ENCODE assay signal across 1 mouse cellular context in the genomic region with DNA sequence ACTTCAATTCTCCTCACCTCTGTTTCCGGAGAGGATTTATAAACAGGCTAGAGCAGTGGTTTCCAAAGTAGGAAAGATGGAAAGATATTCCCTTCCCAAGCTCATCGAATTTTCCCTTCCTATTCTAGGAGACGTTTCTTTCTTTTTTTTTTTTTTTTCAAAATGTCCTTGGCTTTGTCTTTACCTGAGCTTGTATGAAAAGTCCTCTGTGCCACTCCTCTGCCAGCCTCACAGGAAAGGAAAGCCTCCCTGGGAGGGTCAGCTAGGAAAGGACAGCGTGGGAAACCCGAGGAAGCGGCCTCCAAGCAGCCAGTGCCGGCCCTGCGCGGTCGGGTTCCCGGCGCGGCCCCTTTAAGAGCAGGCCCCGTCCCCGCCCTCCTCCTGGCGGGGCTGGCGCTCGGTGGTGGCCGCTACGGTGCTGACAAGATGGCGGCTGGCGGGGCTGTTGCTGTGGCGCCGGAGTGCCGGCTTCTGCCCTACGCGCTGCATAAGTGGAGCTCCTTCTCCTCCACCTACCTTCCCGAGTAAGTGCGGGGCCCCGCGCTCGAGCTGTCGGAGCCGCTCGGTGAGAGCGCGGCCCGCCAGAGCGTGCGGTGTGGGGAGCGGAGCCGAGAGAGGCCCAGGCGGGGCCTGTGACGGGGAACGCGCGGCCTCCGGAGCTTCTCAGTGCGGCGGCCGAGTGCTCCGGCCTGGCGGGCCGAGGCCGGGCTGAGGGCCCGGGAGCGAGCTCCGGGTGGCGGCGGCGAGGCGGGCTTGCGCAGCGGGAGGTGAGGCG.
A peak's percentile ranks its signal among the peaks of the same experiment; 100 is the strongest.
TF ChIP-seq lines count a peak whose summit lies in the region.

A gene (plus strand): TSS at position 305 of the 775 bp plus-strand sequence.

TF ChIP-seq in CH12.LX, 34 proteins besides CTCF, POLR2A, EP300 and RAD21 (continued from another document):
- TF ChIP-seq ZNF384 (IDR thresholded peaks at IDR 0.05; ENCODE audit: low read depth, low read length) (peak; percentile 49), ZKSCAN1 (IDR thresholded peaks at IDR 0.05; ENCODE audit: borderline replicate concordance, low read depth, low read length) (no peak), PAX5 (IDR thresholded peaks at IDR 0.05; ENCODE audit: low read length) (no peak), NELFE (IDR thresholded peaks at IDR 0.05; ENCODE audit: low read depth, low read length) (peak; percentile 83), JUND (conservative IDR thresholded peaks at IDR 0.05; ENCODE audit: low read depth, low read length) (no peak), TCF12 (IDR thresholded peaks at IDR 0.05; ENCODE audit: low read depth, low read length) (peak; percentile 61), E2F4 (IDR thresholded peaks at IDR 0.05; ENCODE audit: insufficient replicate concordance, low read depth, low read length) (no peak), ELF1 (IDR thresholded peaks at IDR 0.05; ENCODE audit: low read depth, low read length) (peak; percentile 25; the same call in 1 of the 2 replicates), MXI1 (IDR thresholded peaks at IDR 0.05; ENCODE audit: low read depth, low read length) (peak; percentile 20; the same call in 1 of the 2 replicates), CHD1 (IDR thresholded peaks at IDR 0.05; ENCODE audit: low read depth, low read length) (no peak), TBP (conservative IDR thresholded peaks at IDR 0.05; ENCODE audit: low read depth, low read length) (0 out of 2 replicates have a peak, but pooled peaks have one; percentile 13), MEF2A (IDR thresholded peaks at IDR 0.05; ENCODE audit: borderline replicate concordance, low read depth, low read length) (no peak), SMC3 (IDR thresholded peaks at IDR 0.05; ENCODE audit: low read depth, low read length) (no peak), USF1 (IDR thresholded peaks at IDR 0.05; ENCODE audit: low read depth, low read length) (no peak), POLR2AphosphoS2 (IDR thresholded peaks at IDR 0.05; ENCODE audit: low read depth, low read length) (no peak)
